Mouse (Mus musculus) small intestine, adult 2 months (tissue): ENCODE data around the gene Lypd3.

Experiments
- CTCF ChIP-seq: fragments of 200-500 bp; IDR thresholded peaks from 2 replicates; pipeline ENCODE4 v1.5.1; 2012; ENCODE audit warnings: low read depth, mild to moderate bottlenecking, control low read depth, inconsistent platforms, low read length, moderate library complexity, mixed read lengths; ENCODE audit not compliant: insufficient replicate concordance, insufficient read length; ENCODE audit errors: extremely low read depth
- POLR2A ChIP-seq: fragments of 200-500 bp; IDR thresholded peaks from 2 replicates; pipeline ENCODE4 v1.6.1; 2012; ENCODE audit warnings: low read depth, mild to moderate bottlenecking, control low read depth, inconsistent platforms, low read length, moderate library complexity

- no peak for TF ChIP-seq POLR2A
- no peak for TF ChIP-seq CTCF
These were observed 48.0 kb upstream of the Lypd3 start for GRCm38 (mm10) chr7:24588336-24588735.
